Mouse (Mus musculus) liver, postnatal 0 days (tissue): ENCODE measurements around the gene Arhgef19.

Source experiments
- CTCF ChIP-seq: sonication (generic); IDR thresholded peaks from 2 replicates; pipeline ENCODE4 v1.5.1; 2016; ENCODE audit warnings: antibody characterized with exemption, low read depth
- EP300 ChIP-seq: IDR thresholded peaks from 2 replicates; pipeline ENCODE4 v1.6.1; 2016; ENCODE audit warnings: antibody characterized with exemption, low read depth, mild to moderate bottlenecking

DNA sequence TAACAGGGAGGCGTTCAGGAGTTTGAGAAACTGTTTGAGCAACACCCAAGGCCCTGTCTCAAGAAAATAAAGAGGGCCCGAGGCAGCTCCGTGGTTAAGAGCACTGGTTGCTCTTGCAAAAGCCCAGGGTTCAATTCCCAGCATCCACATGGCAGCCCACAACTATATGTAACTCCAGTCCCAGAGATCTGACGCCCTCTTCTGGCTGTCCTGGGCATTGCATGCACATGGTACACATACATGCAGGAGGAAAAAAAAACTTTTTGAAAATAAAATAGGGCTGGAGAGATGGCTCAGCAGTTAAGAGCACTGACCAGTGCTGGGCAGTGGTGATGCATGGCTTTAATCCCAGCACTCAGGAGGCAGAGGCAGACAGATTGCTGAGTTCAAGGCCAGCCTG lies 29.1 kb downstream of the Arhgef19 start:
- TF ChIP-seq CTCF = peak; percentile 42; the same call in 1 of the 2 replicates
- TF ChIP-seq EP300 = no peak
